Mouse (Mus musculus): ENCODE measurements around the gene Hmbs.

DNA sequence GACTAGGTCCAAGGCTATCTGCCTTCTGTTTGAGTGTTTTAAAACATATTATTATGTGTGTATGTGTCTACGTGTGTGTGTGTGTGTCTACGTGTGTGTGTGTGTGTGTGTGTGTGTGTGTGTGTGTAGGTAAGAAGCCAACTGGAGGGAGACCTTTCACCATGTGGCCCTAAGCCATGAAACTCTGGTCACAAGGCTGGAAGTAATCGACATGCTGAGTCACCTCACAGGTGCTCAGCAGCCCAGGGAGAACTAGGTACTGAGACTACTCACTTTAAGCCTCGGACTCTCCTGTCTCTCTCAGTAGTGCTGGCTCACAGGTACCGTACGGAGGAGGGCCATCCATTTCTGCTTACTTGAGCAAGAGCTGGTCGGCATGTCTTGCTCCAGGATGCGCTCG is 3.1 kb upstream of the Hmbs start:
- TF ChIP-seq POLR2A (IDR thresholded peaks at IDR 0.05; ENCODE audit: low read depth, low read length) (no peak), CTCF (conservative IDR thresholded peaks at IDR 0.05 in 1 of 2, IDR thresholded peaks at IDR 0.05 in 1 of 2; ENCODE audit: low read depth in 2 of 2, low read length in 2 of 2) (no peak), POLR2AphosphoS2 (IDR thresholded peaks at IDR 0.05; ENCODE audit: low read depth, low read length) (no peak), ZNF384 (IDR thresholded peaks at IDR 0.05; ENCODE audit: low read depth, low read length) (no peak), ETS1 (conservative IDR thresholded peaks at IDR 0.05; ENCODE audit: low read depth, low read length) (no peak), MYC (IDR thresholded peaks at IDR 0.05; ENCODE audit: low read depth, low read length) (no peak), ELF1 (IDR thresholded peaks at IDR 0.05; ENCODE audit: low read depth, low read length) (no peak), MAFK (IDR thresholded peaks at IDR 0.05; ENCODE audit: insufficient replicate concordance, low read length) (no peak), CHD2 (IDR thresholded peaks at IDR 0.05; ENCODE audit: low read length) (no peak), RAD21 (IDR thresholded peaks at IDR 0.05; ENCODE audit: low read depth, low read length) (no peak), USF2 (conservative IDR thresholded peaks at IDR 0.05; ENCODE audit: low read depth, low read length) (no peak), ZC3H11A (IDR thresholded peaks at IDR 0.05; ENCODE audit: low read depth, low read length) (no peak)

Measured in CH12.LX (cell line).